Mouse (Mus musculus) midbrain, embryonic 14.5 days (tissue): ENCODE results near the gene Gpr83. TPM values are rescaled to one million over a fixed set of nuclear protein-coding genes. Genes with fewer than 3 reads are reported as not detected.

Source experiments
- ATAC-seq: fragments of 200-750 bp; cut with Nextera tagmentation; 2 replicates; pipeline ENCODE4 v1.8.0; 2017; ENCODE audit warnings: moderate number of reproducible peaks, moderate library complexity; ENCODE audit not compliant: low FRiP score, low TSS enrichment
- DNase-seq: peaks from one replicate; pipeline ENCODE4 v3.0.0-alpha.2; 2015
- H3K27ac ChIP-seq: fragments of 300-500 bp; sonication (generic); replicated peaks from 2 replicates; pipeline ENCODE4 v1.5.1; 2014; ENCODE audit warnings: mild to moderate bottlenecking, low read depth, low read length, moderate library complexity
- H3K27me3 ChIP-seq: fragments of 300-500 bp; sonication (generic); 2 replicates; pipeline ENCODE4 v1.6.1; 2014; ENCODE audit warnings: low read length, control low read depth, mixed read lengths; ENCODE audit not compliant: control insufficient read depth, insufficient read depth
- H3K36me3 ChIP-seq: fragments of 300-500 bp; sonication (generic); 2 replicates; pipeline ENCODE4 v1.6.1; 2014; ENCODE audit warnings: low read length, control low read depth; ENCODE audit not compliant: control insufficient read depth, insufficient read depth
- H3K4me1 ChIP-seq: fragments of 300-500 bp; sonication (generic); 2 replicates; pipeline ENCODE4 v1.6.1; 2014; ENCODE audit warnings: mild to moderate bottlenecking, antibody characterized with exemption, low read length, control low read depth; ENCODE audit not compliant: control insufficient read depth, insufficient read depth
- H3K4me2 ChIP-seq: fragments of 300-500 bp; sonication (generic); 2 replicates; pipeline ENCODE4 v1.6.1; 2014; ENCODE audit warnings: mild to moderate bottlenecking, low read length, moderate library complexity
- H3K4me3 ChIP-seq: fragments of 300-500 bp; sonication (generic); replicated peaks from 2 replicates; pipeline ENCODE4 v1.5.1; 2014; ENCODE audit warnings: low read depth, low read length
- H3K9ac ChIP-seq: fragments of 300-500 bp; sonication (generic); replicated peaks from 2 replicates; pipeline ENCODE4 v1.6.1; 2014; ENCODE audit warnings: mild to moderate bottlenecking, low read length, moderate library complexity
- H3K9me3 ChIP-seq: fragments of 300-500 bp; sonication (generic); 2 replicates; pipeline ENCODE4 v1.6.1; 2016; ENCODE audit warnings: low read length, control low read depth, mixed read lengths; ENCODE audit not compliant: control insufficient read depth
- WGBS: fragments of 180-500 bp; shearing (Covaris S2); extraction: QIAGEN DNeasy Blood & Tissue Kit; methylation state at CpG from one replicate; pipeline ENCODE4 v1.1.7; 2014; 5-methylcytosine and 5-hydroxymethylcytosine counted together
- polyA plus RNA-seq: library from polyadenylated mRNA; unstranded; fragments of >200 nt; fragmentation: Nextera tagmentation; extraction: Ambion mirVana; gene quantifications from 2 replicates; pipeline ENCODE4 v1.2.1, GENCODE M21; 2014

Gpr83 gene
- polyA plus RNA-seq: 3.5 TPM in 2 replicates

DNA sequence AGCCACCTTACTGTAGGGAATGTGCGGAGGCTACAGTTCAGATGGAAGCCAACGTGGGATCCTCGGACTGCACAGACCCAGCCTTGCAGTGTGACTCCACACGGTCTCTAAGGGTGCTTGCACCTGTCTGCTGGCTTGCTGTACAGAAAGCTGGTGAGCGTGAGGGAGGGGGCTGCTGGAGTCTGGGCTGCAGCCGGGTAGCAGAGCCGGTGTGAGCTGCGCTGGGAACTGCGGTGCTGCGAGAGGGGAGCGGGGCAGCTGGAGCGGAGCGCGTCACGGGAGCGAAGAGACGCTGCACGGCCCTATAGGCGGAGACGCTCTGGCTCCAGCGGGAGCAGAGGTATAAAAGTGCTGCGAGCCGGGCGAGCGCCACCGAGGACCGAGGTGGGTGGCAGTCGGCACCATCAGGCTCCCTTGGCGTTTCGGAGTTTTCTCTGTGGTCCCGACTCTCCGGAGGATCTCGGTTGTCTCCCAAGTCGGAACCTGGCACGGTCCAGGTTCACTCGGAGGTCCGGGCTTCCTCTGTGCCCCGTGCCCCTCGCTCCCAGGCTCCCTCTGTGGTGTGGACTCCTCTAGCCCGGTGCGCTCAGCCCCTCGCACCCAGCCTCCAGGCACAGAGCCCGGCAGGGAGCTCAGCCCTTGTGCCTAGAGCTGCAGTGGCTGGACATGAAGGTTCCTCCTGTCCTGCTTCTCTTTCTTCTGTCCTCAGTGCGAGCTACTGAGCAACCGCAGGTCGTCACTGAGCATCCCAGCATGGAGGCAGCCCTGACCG lies at the start of gene Gpr83:
Gpr83 (plus strand) TSS at position 343 of the 772 bp plus-strand sequence.
- H3K9me3 ChIP-seq: no peaks in the 10 kb centered on the region
- peak within 1 kb of the TSS; percentile 49 for H3K4me3 ChIP-seq
- peak; percentile 83 for DNase-seq
- ATAC-seq: peak; percentile 90
- no peaks in the 10 kb centered on the region; the same call in none of the 2 replicates for H3K4me1 ChIP-seq
- H3K36me3 ChIP-seq: no peaks in the 10 kb centered on the region
- WGBS: 2% methylated on average over 47 of the region's 47 CpGs
- H3K27me3 ChIP-seq: peaks cover 22% of the 10 kb centered on the region
- H3K27ac ChIP-seq: no peak within 1 kb of the TSS
- peak within 1 kb of the TSS; percentile 87 for H3K4me2 ChIP-seq
- peak within 1 kb of the TSS; percentile 46 for H3K9ac ChIP-seq

DNA sequence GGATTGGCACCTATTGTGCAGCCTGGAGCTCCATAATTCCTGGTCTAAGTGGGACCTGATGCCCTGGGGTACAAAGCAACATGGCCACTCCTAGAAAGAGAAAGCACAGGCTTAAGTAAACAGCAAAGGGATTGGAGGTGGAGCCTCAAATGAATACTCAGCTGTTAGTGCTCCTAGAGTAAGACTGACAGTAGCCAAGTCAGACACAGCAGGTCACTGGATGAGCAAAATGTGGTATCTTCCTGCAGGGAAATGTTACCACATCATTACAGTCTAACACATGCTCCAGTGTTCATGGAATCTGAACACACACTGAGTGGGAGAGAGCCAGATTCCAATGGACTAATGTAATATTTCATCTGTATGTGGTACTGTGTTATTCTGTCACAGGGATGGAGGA lies 38.6 kb upstream of the Gpr83 start:
- Histone ChIP-seq H3K4me3 (no peak overlapping the region), H3K36me3 (peaks cover 60% of the 10 kb centered on the region), H3K9me3 (no peaks in the 10 kb centered on the region), H3K27me3 (no peaks in the 10 kb centered on the region), H3K9ac (no peak overlapping the region), H3K4me1 (no peaks in the 10 kb centered on the region), H3K4me2 (no peak overlapping the region), H3K27ac (no peak overlapping the region)
- ATAC-seq (no peak), DNase-seq (no peak)

DNA sequence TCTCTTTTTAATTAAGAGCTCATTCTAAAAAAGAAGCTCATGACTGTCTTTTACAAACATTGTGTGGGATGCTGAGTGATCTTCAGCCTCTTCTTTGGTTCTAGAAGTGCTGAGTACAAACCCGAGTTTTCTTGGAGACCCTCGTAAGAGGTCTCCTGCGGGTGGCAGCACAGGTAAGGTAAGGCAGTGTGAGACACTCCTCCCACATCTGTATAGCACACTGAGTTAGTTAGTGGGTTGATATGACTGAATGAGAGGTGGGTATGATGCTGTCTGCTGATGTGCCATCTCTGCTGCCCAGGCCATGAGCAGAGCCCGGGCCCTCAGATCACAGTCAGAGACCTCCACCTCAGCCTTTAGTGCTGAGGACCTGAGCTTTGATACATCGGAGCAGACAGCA lies 35.2 kb upstream of the Gpr83 start:
- WGBS: 91% methylated on average over 5 of the region's 5 CpGs
- Histone ChIP-seq H3K9me3 (no peaks in the 10 kb centered on the region), H3K4me1 (no peaks in the 10 kb centered on the region), H3K36me3 (peaks cover 39% of the 10 kb centered on the region), H3K4me3 (no peak overlapping the region), H3K4me2 (no peak overlapping the region), H3K27me3 (no peaks in the 10 kb centered on the region), H3K9ac (no peak overlapping the region), H3K27ac (no peak overlapping the region)
- ATAC-seq (no peak), DNase-seq (peak; percentile 53)

DNA sequence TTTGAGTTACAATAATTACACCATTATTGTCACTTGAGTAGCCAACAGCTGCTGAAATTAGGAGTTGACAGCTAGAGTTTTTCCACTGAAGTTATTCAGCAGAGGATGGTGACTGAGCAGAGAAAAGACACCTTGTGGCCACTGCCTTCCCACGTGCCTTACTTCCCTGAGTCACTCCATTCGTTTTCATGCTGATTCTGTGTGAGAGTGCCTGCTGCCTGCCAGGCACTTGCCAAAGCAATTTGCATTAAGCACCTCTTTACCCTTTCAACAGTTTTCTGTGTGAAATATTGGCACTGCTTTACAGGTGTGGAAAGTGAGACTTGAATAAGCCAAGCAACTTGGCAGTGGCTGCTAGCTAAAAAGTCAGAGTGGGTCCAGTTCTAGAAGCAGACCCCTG lies 32.1 kb upstream of the Gpr83 start:
- H3K4me3 ChIP-seq: no peak overlapping the region
- DNase-seq: no peak
- H3K9ac ChIP-seq: no peak overlapping the region
- peaks cover 34% of the 10 kb centered on the region for H3K36me3 ChIP-seq
- no peaks in the 10 kb centered on the region for H3K9me3 ChIP-seq
- H3K4me2 ChIP-seq: no peak overlapping the region
- WGBS: 84% methylated on average over 2 of the region's 2 CpGs
- no peaks in the 10 kb centered on the region for H3K27me3 ChIP-seq
- ATAC-seq: no peak
- H3K27ac ChIP-seq: no peak overlapping the region
- H3K4me1 ChIP-seq: no peaks in the 10 kb centered on the region

DNA sequence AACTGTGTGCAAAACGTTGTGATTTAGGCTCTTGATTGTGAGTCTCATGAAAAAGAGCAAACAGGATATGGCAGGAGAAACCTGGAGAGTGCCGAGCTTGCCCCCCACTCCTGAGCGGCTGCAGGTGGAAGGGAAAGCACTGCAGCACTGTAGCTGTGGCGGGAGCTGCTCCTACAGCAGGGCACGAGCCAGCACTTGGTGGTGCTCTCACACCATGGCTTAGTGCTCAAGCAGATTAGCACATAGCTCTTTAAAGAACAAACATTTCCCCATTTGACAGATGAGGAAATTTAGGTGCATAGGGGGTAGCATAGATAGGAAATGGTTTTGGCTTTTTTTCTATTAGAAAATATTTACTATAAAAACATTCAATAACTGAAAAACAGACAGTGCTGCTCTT lies 28.0 kb upstream of the Gpr83 start:
- Histone ChIP-seq H3K4me2 (no peak overlapping the region), H3K27ac (no peak overlapping the region), H3K4me3 (no peak overlapping the region), H3K9me3 (no peaks in the 10 kb centered on the region), H3K4me1 (no peaks in the 10 kb centered on the region), H3K9ac (no peak overlapping the region), H3K27me3 (no peaks in the 10 kb centered on the region), H3K36me3 (peaks cover 62% of the 10 kb centered on the region)
- DNase-seq (no peak), ATAC-seq (no peak)
- WGBS: 84% methylated on average over 5 of the region's 5 CpGs

DNA sequence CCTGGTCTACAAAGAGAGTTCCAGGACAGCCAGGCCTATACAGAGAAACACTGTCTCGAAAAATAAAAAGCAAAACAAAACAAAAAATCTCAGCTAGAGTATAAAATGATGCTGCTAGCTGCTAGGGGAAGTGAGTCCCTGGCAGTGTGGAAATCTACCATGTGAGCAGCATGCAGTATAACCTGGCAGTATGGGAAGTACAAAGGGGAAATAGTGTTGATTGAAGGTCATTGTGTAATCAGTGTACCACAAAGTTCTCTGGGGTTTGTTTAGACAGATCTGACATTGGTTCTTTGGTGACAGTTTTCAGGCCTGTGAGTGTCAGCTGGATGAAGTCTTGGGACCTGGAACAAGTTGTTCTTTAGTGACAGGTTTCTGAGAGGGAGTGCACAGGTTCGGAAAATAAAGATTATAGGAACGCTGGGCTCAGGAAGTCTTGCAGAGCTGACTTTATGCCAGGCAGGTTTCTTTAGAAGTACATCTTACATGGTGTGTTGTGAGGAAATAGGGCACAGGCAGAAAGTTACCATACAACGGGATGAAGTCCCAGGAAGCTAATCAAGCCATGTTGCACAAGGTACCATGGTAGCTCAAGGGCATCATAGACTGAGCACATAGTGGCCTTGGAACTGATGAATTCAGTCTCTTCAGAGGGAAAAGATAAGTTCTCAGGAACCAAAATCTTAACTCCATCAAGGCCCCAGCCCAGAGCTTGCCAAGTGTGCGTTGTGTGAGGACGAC lies 24.5 kb upstream of the Gpr83 start:
- no peak for DNase-seq
- 96% methylated on average over 6 of the region's 6 CpGs for WGBS
- ATAC-seq: no peak

DNA sequence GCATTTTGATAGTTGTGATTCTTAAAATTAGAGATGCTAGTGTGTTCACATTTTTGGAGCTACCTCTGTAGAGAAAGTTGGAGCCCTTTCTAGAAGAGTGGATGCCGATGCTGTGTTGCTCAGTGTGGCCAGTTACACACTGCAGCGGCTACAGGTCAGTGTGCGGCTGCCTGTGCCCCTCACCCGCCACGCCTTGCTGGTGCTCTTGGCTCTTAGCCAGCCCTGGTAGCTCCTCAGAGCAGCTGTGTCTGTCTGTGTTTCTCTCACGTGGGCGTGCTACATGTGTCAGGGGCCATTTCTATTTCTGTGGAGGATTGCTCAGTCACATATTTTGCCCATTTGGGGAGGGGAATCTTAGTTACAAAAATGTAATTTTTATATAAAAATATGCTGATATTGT lies 20.5 kb upstream of the Gpr83 start:
- peak; percentile 74 for DNase-seq

More for the DNA sequence above, 24.5 kb upstream of the Gpr83 start:
- Histone ChIP-seq H3K9ac (no peak overlapping the region), H3K36me3 (peaks cover 46% of the 10 kb centered on the region), H3K9me3 (no peaks in the 10 kb centered on the region), H3K4me1 (no peaks in the 10 kb centered on the region), H3K4me3 (no peak overlapping the region), H3K4me2 (no peak overlapping the region), H3K27me3 (no peaks in the 10 kb centered on the region), H3K27ac (no peak overlapping the region)

DNA sequence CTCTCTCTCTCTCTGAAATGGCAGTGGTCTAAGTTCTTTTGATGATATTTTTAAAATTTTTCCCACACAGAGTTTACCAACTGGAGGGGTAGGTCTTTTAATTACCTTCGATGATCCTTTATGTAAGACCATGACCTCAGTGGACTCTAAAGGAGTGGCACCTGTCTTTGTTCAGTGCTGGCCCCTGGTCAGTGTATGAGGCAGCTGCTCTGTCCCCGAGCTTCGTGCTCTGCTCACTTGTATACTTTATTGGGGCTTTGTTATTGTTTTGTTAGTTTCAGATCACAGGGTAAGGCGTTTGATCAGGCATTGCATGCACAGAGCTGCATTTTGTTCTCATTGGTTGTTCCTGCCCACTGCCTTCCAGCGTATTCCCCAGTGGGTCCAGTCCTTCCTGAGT lies 20.0 kb upstream of the Gpr83 start:
- DNase-seq: no peak

More for the DNA sequence above, 20.5 kb upstream of the Gpr83 start:
- peak; percentile 65 for ATAC-seq
- Histone ChIP-seq H3K9ac (no peak overlapping the region), H3K4me1 (no peaks in the 10 kb centered on the region), H3K27ac (no peak overlapping the region), H3K9me3 (no peaks in the 10 kb centered on the region), H3K4me2 (no peak overlapping the region), H3K27me3 (no peaks in the 10 kb centered on the region), H3K36me3 (peaks cover 16% of the 10 kb centered on the region; the same call in 1 of the 2 replicates), H3K4me3 (no peak overlapping the region)
- WGBS: 41% methylated on average over 7 of the region's 7 CpGs

More for the DNA sequence above, 20.0 kb upstream of the Gpr83 start:
- Histone ChIP-seq H3K4me2 (no peak overlapping the region), H3K4me3 (no peak overlapping the region), H3K9ac (no peak overlapping the region), H3K36me3 (0 out of 2 replicates have a peak, but pooled peaks cover 12% of the 10 kb centered on the region), H3K9me3 (no peaks in the 10 kb centered on the region), H3K27ac (no peak overlapping the region), H3K27me3 (no peaks in the 10 kb centered on the region), H3K4me1 (no peaks in the 10 kb centered on the region)
- ATAC-seq: peak; percentile 44; the same call in 1 of the 2 replicates
- WGBS: 84% methylated on average over 5 of the region's 5 CpGs
